Mouse (Mus musculus) adrenal gland, postnatal 25 days (tissue): ENCODE measurements around the gene Tbrg1. TPM values are rescaled to one million over a fixed set of nuclear protein-coding genes. Genes with fewer than 3 reads are reported as not detected.

Experiments
- DNase-seq: peaks from one replicate; pipeline ENCODE4 v3.0.0; 2021; ENCODE audit warnings: mixed read lengths
- long read RNA-seq: library from polyadenylated mRNA; stranded (forward); transcript quantifications from one replicate; pipeline ENCODE4 v2.0.0, GENCODE M21; 2021
- total RNA-seq: library from RNA; stranded (reverse); gene quantifications from 2 replicates; pipeline ENCODE4 v1.2.3, GENCODE M21; 2021

Tbrg1 gene
- 85.1 and 90.9 TPM in 2 replicates for total RNA-seq
- long read RNA-seq, transcript Tbrg1-201 (9 exons, 1,984 nt): major isoform, 146 of 160 reads
- long read RNA-seq, partial matches to known transcripts: 10 of 160 reads
- long read RNA-seq, other reads (novel, unspliced or antisense): 3 of 160 reads

DNA sequence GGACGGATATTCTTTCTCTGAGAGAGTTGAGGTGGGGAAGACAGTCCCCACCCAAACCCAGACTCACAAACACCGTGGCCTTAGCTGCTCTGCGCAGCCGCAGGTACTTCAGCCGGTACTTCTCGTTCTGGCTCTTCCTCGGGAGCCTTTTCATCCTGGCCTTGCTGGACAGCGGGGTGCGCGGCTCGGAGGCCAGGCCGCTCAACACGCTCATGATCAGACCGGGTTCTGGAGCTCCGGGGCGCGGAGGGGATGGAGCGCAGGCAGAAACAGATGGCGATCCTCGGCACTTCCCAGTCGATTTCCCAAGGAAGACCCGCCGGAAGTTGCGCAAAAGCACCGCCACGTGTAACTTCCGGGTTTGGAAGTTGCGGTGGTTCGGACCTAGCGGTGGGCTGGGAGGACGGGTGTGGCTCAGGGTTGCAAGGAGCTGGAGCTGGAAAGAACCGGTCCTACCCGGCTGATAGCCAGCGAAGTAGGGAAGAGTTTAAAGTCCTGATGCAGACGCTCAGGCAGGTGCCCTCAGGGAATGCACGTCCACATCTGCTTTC is at the start of gene Tbrg1:
Tbrg1 (minus strand) TSS at position 382 of the 551 bp plus-strand sequence.
- DNase-seq: peak; percentile 81

DNA sequence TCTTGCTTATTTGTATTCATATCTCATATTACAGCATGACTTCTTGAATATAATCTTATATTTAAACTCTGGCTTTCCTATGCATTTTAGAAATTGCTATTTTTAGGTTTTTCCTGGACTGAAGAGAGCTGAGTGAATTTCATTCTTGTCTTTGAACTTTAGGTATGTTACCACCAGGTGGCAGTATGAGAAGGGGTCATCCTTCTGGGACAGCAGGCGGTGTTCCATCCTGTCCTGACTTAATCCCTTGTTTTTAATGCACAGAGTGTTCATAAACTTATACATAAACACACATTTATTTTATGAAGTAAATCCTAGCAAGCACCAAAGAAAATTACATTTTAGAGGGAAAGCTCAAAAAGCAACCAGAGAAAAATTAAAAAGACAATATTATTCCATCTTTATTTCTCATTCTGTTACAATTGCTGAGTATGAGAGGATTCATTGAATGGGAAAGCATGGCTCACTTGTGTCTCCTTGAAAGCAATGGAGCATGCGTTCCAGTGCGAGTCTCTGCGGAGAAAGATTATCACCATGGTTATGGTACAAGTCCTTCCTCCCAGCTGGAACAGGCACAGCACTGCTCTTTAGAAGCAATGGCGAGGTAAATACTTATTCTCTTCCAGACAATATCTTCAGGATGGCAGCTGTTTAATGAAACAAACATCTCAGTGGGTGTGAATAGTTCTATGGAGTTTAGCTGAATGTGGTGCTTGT is 33.0 kb upstream of the Tbrg1 start:
- no peak for DNase-seq

DNA sequence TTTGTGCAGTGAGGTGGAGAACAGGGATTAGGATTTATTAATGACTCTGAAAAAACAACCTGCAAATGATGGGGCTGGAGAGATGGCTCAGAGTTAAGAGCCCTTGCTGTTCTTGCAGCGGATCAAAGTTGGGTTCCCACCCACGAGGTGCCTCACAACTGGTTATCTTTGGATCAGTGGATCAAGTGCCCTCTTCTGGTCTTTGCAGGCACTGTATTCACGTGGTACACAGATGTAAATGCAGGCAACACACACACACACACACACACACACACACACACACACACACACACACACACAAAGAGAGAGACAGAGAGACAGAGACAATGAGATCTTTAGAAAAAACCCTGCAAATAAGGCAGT is 30.8 kb upstream of the Tbrg1 start:
- no peak for DNase-seq

DNA sequence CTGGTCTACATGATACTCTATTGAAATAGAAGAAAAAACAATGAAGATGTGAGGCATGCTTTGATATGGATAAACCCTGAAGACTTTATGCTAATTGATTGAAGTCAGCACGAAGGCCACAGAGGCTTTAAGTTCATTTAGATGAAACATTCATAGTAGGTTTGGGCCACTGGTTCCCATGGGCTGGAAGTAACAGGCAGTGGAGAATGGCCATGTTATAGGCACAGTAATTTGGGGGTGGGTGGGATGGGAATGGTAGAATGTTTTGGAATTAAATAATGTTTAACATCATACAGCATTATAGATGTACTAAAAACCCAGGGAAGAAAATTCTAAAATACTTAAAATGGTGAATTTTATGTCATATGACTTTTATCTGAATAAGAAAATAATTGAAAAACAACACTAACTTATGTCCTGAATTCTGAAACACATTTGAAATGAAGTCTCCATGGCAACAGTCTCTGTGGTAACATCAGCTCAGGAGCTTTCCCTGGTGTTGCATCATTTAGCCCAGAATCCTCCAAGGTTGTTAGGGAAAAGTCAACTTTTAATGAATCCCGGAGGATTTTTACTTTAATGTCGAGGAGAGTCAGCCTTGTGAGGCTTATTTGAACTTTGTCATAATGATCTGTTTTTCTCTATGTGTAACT is 30.3 kb upstream of the Tbrg1 start:
- DNase-seq: no peak

GRCm38 (mm10) chr9:37681123-37681522 is 24.0 kb upstream of the Tbrg1 start:
- DNase-seq: no peak

GRCm38 (mm10) chr9:37675287-37675686 is 18.2 kb upstream of the Tbrg1 start:
- DNase-seq: no peak

GRCm38 (mm10) chr9:37670261-37670660 is 13.1 kb upstream of the Tbrg1 start:
- DNase-seq: no peak

DNA sequence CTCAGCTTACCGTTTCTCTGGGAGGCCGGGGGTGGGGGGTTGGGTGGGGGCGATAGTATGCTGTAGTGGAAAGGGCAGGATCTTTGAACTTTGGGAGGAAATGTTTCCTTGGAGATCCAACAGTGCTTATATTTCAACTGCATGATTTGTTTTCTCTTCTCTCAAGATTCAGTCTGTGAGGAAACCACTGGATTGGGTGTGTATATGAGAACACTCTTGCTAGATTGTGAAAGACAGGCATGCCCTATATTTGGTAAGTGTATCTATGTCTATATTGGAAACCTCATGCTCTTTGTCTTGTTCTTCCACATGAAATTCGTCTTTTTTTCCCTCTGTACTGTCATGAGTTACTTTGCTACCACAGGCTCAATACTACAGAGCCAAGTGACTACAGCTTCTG is 12.6 kb upstream of the Tbrg1 start:
- no peak for DNase-seq

- peak; percentile 8 for DNase-seq
Observed at GRCm38 (mm10) chr9:37669115-37669514, 12.0 kb upstream of the Tbrg1 start, which contains the start of gene Panx3. Gene Panx3, minus strand, starts transcription at chr9:37669235.

- DNase-seq: no peak
Observed at GRCm38 (mm10) chr9:37666045-37666444, 8.9 kb upstream of the Tbrg1 start.

DNA sequence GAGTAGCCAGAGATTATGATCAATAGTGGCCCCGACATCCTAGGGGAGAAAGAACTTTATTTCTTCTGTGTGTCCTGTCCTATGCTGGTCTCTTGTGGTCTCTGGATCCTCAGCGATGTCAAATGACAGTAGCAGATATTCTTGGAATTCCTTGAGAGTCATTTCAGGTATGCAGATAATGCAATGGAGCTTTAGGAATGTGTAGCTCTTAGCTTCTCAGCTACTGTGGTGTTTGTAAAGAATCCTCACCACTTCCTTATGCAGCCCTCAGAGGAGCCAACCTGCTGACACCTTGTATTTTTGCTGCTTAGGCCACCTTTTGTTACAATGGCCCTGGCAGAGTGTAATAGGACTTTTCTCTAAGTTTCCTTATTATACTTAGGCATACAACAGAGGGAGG is 7.5 kb upstream of the Tbrg1 start:
- DNase-seq: no peak

DNA sequence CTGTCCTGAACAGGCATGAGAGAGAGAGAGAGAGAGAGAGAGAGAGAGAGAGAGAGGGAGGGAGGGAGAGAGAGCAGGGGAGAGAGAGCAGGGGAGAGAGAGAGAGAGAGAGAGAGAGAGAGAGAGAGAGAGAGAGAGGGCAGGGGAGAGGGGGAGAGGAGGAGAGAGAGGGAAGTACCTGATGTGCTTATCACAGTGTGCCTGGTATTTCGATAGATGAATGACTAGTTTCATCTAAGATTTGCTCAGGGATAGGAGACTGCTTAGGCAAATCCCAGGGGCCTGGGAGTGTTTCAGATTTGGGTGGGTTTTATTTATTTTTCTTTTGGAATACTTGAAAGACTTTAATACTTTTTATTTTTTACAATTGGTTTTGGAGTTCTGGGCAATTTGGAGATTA is 6.1 kb upstream of the Tbrg1 start:
- DNase-seq: no peak

- no peak for DNase-seq
Observed at GRCm38 (mm10) chr9:37659413-37659812, 2.3 kb upstream of the Tbrg1 start.

- DNase-seq: no peak
Observed at GRCm38 (mm10) chr9:37656439-37656881, 652 bp downstream of the Tbrg1 start.

DNA sequence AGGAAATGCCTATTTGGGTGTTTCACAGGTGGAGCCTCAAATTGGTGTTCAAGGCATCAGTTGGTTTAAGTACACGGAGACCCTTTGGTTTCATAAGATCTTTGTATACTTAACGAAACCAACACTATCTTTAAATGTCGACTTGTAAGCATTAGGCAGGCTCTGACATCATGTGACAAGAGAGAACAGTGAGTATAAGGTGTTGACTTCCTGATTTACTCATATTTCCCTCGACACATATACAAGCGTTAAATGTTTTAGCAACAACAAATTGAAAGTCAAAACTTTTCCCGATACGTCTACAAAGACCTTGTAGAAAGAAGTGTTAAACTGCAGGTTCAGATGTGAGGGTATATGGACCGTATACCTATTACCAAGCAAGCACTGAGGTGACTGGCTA is 1.2 kb downstream of the Tbrg1 start:
- no peak for DNase-seq

DNA sequence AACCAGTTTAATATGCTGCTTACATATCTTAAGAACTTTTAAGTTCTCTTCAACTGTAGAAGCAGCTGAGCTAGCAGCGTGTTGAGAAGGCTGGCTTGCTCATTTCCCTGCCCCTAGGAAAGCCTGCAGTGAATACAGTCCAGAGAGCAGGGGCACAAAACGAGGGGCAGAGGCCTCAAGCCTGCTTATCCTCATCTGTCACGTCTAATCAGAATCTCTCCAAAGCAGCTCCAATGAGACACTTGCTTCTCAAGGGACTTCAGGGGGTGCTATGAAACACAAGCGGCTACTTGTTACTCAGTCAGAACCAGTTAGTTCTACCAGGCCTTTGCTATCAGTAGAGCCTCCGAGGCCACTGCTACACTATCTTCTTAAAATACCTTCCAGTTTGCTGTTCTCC is 3.3 kb downstream of the Tbrg1 start:
- DNase-seq: no peak

DNA sequence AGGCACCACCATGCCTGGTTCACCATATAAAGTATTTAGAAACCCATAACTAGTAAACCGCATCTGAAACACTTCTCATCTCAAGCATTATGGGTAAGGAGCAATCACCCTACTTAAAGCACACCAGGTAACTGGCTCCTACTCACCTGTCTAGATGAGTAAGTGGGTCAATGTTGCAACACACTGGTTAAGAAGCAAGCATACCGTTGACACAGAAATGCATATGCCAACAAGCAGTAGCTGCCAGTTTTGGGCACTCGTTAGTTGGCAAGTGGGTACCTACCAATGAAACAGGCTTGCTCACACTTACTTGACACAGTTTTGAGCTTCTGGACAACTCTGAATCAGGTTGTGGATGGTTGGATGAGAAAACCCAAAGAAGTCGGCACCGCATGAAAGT is 6.5 kb downstream of the Tbrg1 start:
- DNase-seq: no peak

DNA sequence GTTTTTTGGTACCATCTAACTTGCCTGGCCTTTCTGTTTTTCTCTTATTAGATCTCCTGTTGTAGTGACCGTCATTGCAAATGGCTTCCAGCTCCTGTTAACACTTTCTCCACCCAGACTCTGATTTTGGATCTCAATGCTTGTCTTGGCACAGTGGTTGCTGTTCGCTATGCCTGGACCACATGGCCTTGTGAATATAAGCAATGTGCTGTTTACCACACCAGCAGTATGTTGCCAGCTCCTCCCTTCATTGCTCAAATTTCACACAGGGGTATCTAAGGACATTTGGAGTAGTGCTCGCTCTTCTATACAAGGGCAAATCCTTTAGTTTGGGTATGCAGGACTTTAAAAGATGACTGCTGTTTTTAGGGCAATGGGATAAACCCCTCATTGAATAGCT is 10.9 kb downstream of the Tbrg1 start:
- DNase-seq: no peak

- no peak for DNase-seq
Observed at GRCm38 (mm10) chr9:37638721-37639120, 18.4 kb downstream of the Tbrg1 start.

DNA sequence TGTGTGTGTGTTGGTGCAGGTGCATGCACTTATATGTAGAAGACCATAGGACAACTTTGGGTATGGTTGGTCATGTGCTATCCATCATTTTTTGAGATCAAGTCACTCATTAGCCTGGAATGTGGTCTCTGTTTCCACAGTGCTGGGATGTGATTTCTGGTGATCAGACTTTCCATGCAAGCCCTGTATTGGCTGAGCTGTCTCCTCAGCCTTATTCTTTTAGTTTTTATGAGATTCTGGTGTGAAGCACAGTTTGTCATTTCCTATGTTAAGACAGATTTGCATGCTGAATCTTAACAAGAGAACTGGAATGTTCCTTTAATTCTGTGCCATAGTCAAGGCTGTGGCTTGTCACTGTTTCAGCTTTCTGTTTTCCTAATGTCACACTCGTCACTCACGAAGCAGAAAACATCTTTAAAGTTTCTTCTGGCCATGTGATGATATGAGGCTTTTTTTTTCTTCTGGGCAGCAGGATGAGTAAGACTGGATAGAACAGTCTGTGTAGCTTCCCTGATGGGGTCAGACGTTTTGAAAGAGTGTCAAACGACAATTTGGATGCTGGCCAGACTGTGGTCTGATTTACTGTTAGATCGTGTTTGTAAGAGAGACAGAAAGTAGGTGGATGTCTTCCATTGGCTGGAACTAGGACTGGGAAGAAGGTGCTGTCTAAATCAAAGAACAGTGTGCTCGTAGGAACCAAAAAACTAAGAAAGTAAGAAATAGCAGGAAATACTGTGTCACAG is 20.1 kb downstream of the Tbrg1 start:
- DNase-seq: peak; percentile 41

DNA sequence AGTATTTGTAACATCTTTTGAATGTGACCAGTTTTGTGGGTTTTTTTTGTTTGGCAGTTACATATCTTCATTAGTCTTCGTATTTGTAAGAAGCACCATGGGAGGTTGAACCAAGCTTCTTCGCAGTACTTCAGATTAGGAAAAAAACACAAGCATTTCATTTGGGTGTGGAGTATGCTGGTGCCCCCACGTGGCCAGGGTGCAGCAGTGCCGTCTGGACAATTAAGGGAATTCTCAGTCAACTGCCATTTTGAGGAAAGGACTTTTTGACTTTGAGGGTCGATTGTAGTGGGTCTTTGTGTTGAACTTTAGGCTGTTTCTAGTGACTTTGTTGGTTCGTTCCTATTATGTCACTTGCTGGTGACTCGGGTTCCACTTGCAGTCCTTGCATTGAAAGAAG is 20.8 kb downstream of the Tbrg1 start:
- DNase-seq: peak; percentile 62

GRCm38 (mm10) chr9:37634269-37634668 is 22.8 kb downstream of the Tbrg1 start:
- no peak for DNase-seq

GRCm38 (mm10) chr9:37632305-37632704 is 24.8 kb downstream of the Tbrg1 start:
- no peak for DNase-seq
